Mouse (Mus musculus): ENCODE results near the gene Spock2.
"Not testable (repeated sequence)": the region's sequence is repeated elsewhere in the genome, so short reads cannot be mapped to it uniquely, and the experiment has no call there.

Gene Spock2

DNA sequence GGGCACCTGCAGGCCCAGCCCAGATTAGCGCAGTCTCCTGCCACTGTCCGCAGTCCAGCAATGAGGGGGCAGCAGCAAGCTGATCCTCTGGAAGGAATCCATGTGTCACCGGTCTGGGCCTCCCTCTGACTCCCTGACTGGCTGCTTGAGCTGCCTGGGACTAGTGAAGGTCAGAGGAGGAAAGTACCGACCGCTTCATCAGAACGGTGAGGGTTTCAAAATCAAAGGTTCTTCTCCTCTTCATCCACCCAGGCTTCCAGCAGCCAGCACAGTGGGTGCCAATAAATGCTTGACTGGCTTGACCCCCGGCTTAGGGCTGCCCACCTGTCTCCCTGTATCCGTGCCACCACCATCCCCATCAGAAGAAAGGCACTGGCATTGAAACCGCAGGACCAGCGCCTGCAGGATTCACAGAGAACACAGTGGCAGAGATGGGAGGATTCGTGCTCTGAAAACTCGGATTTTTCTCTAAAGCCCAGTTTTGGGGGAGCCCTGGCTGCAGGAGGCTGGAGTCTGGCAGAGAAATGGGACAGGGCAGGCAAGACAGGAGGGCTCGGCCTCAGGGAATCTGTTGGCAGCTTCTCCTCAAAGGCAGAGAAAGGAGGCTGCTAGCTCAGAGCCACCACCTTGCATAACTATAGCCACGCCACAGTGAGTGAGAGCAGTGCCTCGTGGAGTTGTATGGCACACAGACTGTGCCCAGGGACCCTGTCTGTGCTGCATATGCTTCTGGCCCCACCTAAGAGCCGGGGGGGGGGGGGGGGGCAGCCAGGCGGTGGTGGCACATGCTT lies 2.5 kb downstream of the Spock2 start:
- DNase-seq (ENCODE audit: low read depth, low spot score): no peak

DNA sequence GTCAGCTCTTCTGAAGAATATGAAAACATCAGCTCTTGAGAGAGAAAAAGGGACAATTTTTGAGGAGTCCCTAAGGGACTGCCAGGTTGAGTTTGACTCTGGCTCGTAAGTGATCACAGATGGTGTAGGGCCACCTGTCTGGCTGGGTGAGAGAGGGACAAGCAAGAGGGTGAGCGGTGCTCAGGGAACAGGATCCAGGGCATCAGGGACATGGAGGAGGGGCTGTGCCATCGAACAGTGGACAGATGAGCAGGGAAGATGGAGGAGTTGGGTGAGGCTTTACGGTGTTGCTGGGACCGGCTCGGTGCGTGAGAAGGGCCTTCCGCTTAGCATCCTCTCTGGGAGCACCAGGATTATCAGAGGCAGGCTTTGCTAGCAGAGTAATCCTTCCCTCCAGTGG lies 3.3 kb downstream of the Spock2 start:
- DNase-seq (ENCODE audit: low read depth, low spot score): no peak

DNA sequence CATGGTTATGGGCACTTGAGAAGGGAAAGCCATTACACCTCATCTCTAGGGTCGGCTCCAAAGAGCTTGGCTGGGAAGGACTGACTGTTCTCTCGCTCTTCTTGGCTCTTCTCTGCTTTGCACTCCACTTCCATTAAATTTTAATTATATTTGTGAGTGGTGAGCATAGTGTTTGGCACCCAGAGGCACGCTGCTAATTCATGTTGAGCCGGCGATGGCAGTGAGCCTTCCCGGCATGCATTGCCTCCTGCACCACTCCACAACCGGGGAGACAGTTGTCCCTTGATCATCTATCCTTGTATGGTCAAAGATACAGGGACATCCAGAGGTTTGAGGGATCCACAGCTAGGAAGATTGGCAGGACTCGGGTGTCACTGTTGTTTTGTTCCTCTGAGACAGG lies 4.0 kb downstream of the Spock2 start:
- no peak for DNase-seq (ENCODE audit: low read depth, low spot score)

DNA sequence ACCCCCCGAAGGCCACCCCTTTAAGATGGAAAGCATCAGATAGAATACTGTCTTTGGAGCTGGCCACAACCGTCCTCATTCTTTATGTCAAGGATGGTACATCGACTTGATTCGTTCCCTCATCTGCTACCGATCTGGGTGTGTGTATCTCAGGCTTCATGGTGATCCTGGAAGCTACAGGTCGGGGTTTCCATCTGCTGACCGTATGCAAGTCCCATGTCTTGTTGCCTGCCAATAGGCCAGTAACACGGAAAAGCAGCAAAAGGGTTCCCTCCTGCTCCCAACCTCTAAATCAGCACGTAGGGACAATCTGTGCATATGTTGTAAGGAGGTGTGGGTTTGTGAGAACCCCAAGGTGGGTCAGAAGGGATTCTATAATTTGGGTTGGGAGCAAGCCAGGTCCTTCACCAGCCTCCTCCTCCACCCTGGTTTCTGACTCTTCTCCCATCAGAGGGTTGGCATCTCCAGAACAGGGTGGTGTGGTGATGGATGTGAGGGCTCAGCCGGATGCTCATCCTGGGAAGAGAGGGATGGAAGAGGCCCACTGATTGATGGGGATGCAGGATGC lies 5.0 kb downstream of the Spock2 start:
- no peak for DNase-seq (ENCODE audit: low read depth, low spot score)

DNA sequence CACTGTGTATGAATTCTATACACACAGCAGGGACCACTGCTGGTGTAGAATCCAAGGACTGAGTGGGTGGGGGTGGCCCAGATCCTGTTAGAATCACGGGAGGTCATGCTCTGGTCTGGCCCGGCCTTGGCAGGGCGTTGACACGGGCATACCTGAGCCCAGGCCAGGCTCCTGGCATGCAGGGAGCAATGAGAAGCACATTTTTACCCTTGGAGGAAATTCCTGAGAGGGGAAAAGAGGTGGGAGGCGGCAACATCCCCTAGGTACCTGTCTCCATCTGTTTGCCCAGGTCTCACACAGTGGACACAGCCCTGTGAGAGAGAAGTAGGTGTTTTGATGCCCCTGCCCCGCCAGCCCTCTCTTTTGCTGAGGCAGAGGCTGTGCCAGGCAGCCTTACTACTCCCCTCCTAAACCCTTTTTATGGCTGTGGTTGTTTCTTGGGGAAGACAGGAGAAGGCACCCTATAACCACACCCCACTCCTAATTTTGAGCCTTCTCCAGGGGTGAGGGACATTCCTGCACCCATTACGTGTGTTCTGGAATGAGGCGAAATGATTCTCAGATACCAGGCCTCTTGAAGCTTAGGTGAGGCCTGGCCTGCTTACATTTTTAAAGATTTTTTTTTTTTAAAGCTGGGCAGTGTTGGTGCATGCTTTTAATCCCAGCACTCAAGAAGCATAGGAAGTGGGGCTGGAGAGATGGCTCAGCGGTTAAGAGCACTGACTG lies 8.1 kb downstream of the Spock2 start:
- DNase-seq (ENCODE audit: low read depth, low spot score): no peak

DNA sequence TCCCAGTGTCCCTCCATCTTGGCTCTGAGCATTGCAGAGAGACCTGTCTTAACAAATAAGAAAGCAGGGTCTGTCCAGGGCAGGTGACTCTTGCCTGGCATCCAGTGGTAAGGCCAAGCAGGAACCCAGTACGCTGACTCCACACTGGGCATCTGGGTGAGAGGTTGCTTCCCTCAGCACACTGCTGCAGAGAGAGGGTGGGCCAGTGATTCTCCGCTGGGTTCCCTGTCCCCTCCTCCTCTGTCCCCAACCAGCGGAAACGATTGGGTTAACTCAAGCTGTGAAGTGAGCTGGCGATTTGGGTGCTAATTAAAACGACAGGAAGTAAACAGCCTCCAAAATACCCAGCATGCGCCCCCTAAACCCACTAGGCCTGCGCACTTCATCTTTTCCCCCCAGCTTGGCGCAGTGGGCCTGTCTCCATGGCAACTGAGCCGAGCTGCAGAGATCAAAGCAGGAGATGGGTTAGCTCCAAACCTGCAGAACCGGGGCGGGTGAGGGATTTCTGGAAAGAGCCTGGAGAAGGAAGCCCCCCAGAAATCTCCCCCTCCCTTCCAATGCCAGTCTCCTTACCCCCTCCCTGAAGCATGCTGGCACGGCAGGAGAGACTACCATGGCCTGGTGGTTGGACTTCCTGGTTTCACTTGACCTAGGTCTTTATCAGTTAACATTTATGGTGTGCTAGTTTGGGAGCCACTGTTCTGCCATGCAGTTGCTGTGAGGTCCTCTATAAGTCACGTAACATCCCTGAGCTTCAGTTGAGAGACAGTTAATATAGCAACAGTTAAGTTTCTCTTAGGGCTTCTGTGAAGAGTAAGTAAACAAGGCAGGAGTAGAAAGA lies 9.5 kb downstream of the Spock2 start:
- peak; percentile 45 for DNase-seq (ENCODE audit: low read depth, low spot score)

DNA sequence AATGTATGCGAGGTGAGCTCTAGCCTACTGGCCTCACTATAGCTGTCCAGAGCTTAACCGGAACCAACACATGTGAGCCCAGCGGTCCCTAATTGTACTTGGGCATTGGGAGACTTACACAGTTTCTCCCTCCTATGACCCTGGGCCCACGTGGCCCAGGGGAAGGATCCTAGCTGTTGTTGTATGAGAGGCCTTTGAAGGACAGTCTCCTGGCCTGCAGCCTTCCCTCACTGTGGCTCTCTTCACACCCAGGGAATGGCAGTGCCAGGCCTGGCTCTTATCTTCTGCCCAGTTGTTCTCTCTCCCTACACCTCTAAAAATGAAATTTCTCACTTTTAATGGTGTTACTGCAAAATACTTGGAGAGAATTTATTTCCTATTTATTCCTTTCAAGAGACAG lies 11.0 kb downstream of the Spock2 start:
- DNase-seq (ENCODE audit: low read depth, low spot score): no peak

DNA sequence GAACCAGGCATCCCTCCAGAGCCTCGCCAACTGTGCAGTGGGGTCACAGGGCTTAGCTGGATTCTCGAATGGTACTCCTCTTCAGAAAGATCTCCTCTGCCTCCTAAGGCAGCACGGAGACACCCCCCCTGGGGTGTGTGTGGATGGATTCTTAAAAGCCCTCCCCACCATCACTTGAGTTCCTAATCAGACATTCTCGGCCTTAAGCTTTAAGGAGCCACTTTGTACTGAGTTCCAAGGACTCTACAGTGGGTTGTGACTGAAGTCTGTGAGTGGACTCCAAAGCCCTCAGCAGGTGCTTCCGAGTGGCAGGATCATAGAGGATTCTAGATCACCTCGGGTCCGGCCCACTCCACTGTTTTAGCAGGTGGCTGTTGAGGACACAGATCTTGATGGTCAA lies 12.4 kb downstream of the Spock2 start:
- no peak for DNase-seq (ENCODE audit: low read depth, low spot score)

DNA sequence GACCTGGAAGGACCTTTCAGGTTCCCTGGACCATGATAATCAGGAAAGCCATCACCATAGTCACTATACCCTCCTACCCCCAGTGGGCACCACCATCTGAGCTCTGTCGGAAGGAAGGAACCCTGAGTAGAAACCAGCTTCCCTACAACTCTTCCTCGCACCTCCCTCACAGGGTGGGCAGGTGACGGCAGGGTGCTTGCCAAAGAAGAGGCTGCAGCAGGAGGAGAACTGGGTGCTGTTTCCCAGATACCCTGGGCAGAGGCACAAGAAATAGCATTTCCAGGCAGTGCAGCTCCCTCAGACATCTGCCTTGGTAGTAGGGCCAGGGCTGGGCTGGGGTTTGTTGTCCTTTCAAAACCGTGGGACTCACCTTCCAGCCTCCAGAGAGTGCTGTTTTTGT lies 14.6 kb downstream of the Spock2 start:
- DNase-seq (ENCODE audit: low read depth, low spot score): no peak

DNA sequence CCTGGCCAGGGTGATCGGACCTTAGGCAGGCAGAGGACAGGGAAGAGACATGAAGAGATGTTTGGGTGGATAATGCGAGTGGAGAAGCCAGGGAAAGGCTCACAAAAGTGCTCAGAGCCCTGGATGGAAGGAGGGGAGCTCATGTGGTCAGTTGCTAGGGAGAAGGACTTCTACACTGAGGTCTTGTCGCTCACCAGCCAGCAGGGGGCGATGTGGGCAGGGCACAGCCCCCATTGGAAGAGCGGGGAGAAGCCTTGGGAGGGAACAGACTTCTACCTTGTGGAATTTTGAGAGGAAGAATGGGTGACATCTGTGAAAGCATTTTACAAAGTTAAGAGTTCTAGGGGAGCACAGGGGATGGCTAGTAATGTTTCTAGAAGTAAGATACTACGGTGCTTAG lies 18.1 kb downstream of the Spock2 start:
- DNase-seq (ENCODE audit: low read depth, low spot score): peak; percentile 88

DNA sequence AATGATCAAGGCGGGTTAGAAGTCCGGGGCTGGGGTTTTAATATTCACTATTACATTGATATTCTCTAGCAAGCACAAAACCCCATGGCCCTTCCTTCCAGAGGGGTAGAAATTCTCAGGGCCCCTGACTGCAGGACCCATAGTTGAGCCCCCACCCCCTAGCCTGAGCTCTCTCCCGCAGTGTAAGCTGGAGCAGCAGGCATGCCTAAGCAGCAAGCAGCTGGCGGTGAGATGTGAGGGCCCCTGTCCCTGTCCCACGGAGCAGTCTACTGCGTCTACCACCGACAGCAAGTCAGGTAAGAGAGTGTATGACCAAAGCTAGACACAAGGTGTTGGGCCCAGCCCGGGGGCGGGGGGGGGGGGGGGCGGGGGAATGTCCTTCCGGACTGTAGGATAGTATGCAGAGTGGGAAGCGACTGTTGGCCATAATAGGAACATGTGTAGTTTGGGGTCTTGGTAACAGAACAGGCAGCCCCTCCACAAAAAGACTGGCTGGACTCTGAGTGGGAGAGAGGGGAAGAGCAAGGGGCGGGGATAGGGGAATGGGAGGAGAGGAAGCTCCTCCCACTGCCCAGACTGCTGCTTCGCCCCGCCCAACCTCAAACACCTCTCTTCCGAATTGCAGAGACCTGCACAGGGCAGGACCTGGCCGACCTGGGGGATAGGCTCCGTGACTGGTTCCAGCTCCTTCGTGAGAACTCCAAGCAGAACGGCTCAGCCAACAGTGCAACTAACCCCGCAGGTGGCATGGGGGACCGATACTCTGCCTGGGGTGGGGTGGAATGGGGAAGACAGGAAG lies 19.7 kb downstream of the Spock2 start:
- peak; percentile 91 for DNase-seq (ENCODE audit: low read depth, low spot score)

DNA sequence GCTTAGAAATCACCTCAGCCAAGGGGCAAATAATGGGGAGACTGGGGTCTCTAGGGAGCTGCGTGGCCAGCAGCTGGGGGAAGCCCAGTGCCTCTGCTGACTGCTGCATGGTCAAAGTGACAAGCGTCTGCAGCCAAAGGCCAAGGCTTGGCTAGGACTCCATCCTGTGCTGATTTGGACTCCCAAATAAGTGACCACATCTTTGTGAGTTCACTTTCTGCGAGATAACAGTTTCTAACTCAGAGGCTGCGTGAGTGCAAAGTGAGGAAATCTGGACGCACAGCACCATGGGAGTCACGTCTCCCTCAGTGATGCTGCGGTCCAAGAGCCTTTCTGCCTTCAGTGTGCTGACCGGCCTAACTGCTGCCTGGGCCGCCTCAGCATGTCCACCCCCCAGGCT lies 22.3 kb downstream of the Spock2 start:
- DNase-seq (ENCODE audit: low read depth, low spot score): no peak

DNA sequence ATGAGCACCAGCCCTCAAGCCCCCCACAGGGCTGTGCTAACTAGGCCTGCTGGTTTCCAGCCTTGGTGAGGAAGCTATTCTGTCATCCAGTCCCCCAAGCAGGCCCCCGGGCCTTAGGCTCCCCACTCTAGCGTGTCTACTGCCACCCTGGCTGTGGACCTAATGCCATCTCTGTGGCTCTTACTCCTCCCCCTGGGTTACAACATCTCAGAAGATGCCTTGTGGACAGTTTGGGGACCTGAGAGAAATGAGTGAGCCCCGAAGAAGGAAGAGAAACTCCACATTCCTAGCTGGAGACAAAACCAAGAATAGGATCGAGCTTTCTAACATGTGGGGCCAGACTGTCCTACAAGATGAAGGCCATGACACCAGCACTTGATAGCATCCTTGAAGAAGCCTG lies 24.5 kb downstream of the Spock2 start:
- no peak for DNase-seq (ENCODE audit: low read depth, low spot score)

DNA sequence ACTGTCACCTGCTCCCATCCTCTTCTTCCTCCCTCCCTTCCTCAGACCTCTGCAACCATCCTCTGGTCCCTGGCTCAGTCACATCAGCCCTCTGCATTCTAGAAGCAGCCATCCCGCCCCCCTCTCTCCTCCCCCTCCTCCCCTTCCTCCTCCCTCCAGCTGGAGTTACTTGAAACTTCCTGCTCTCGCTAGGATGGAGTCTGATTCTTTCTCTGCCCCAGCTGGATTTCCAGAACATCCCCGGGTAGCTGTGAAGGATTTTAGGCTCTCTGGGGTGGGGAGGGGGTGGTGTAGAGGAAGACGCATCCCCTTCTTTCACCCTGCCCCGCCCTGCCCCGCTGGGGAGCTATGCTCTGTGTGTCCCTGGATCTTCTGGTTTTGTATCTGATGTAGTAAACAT lies 27.5 kb downstream of the Spock2 start:
- peak; percentile 28 for DNase-seq (ENCODE audit: low read depth, low spot score)

DNA sequence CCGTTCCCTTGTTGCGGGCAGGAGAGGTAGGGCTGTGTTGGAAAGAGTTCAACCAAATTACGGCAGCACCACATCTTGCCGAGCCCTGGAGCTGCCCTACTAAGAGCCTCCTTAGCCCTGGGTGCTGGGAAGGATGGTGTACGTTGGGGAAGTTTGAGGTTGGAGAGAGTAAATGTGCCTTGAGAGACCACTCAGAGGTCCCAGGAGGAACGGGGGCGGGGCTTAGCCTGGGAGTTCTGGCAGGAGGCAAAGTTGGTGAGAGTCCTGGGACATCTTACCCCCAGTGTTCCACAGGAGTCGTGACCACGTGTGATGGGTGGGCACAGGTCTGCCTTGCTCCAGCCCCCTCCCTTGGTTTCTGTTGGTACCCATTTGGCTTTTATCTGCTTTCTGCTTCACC lies 28.2 kb downstream of the Spock2 start:
- peak; percentile 51 for DNase-seq (ENCODE audit: low read depth, low spot score)

DNA sequence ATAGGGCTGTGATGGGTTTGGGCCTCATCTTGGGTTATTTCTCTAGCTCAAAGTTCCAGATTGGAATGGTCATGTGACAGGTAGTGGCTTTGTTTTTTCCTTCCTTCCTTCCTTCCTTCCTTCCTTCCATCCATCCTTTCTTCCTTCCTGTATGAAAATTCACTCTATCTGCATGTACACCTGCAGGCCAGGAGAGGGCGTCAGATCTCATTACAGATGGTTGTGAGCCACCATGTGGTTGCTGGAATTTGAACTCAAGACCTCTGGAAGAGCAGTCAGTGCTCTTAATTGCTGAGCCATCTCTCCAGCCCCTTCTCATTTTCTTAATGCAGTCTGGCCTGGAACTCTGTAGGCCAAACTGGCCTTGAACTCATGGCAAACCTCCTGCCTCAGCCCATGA lies 30.0 kb downstream of the Spock2 start:
- not testable (repeated sequence) for DNase-seq (ENCODE audit: low read depth, low spot score)

DNA sequence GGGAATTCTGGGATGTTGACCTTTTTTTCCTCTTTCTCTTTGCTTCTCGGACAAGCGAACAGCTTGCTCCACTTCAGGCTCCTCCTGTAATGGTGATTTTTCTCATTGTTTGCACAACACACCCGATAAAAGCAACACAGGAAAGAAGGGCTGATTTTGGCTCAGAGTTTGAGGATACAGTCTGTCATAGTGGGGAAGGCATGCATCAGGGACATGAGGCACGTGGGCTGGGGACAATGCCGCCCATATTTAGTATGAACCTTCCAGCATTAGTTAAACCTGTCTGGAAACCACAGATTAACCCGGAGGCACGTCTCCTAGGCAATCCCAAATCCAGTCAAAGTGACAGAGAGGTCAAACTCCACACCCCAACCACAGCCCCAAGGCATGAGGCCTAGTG lies 30.9 kb downstream of the Spock2 start:
- peak; percentile 28 for DNase-seq (ENCODE audit: low read depth, low spot score)

DNA sequence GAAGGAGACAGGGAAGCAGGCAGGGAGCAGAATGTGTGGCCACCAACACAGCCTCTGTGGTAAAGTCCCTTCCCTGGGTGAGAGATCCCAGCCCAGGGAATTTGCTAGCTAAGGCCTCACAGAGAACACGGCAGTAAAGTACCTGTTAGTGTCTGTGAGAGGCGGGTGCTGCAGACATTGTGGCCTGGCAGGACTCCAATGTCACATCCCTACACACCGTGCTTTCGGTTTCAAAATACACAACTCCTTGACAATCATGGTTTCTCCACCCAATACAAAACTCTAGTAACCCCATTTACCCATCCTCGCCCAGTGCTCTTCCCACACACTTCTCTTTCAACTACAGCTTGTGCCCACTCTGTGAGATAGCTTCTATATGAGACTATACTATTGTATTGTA lies 32.7 kb downstream of the Spock2 start:
- DNase-seq (ENCODE audit: low read depth, low spot score): no peak

DNA sequence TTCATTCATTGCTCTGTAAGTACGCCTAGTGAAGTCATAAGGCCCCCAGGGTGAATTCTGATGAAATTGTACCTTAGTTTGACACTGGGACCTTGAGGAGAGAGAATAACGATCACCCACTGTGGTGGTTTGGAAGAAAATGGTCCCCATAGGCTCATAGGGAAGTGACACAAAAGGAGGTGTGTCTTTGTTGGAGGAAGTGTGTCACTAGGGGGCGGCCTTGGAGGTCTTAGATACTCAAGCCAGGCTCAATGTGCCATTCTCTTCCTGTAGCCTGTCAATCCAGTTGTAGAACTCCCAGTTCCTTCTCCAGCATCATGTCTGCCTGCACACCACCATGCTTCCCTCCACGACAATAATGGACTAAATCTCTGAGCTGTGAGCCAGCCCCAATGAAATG lies 34.7 kb downstream of the Spock2 start:
- peak; percentile 68 for DNase-seq (ENCODE audit: low read depth, low spot score)

DNA sequence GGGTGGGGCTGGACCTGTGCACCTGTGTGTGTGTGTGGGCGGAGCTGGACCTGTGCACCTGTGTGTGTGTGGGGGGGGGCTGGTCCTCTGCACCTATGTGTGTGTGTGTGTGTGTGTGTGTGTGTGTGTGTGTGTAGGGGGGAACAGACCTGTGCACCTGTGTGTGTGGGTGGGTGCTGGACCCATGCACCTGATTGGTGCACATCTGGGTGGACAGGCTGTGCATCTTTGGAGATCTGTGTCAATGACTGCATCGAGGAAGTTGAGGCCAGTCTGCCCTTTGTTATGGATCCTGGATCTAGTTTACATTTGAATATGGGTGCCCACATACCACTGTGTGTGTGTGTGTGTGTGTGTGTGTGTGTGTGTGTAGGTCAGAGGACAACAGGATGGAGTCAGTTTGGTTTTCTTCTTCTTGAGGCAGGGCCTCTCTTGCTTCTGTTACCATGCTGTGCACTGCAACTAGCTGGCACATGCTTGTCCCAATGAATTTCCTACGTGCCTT lies 35.7 kb downstream of the Spock2 start:
- DNase-seq (ENCODE audit: low read depth, low spot score): peak; percentile 79

DNA sequence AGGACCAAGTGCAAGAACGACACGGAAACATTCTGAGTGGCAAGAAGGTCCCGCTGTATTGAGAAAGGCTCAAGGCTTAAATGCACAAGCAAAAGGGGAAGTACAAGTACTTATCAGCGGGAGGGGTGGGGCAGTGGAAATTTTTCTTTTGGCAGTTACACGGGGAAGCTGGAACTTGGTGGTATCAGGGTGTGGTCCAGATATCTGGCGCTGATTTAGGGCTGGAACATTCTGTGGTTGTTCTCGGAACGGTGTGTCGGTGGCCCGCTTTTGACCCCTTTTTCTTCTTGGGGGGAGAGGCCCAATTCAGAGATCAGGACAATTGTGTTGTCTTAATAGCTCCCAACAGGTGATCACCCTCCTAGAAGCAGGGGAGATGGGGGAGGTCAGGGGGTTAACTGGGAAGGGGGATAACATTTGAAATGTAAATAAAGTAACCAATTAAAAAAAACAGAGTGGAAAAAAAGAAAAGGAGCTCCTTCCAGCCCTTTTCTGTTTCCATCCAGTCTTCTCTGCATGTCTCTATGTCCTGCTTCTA lies 41.6 kb downstream of the Spock2 start:
- peak; percentile 28 for DNase-seq (ENCODE audit: low read depth, low spot score)

All from ZHBTc4 (cell line).